Mouse (Mus musculus) C2C12 (cell line): ENCODE results near the gene Tldc1. TPM values are rescaled to one million over a fixed set of nuclear protein-coding genes. Genes with fewer than 3 reads are reported as not detected.

ENCODE experiments used
- H3K27me3 ChIP-seq: one replicate; pipeline ENCODE4 v1.6.1; 2011; ENCODE audit not compliant: control insufficient read depth, insufficient read depth, insufficient read length
- H3K36me3 ChIP-seq: one replicate; pipeline ENCODE4 v1.6.1; 2011; ENCODE audit not compliant: control insufficient read depth, insufficient read depth
- H3K4me3 ChIP-seq: one replicate; pipeline ENCODE4 v1.5.1; 2011; ENCODE audit warnings: mild to moderate bottlenecking, control low read depth; ENCODE audit not compliant: poor library complexity, insufficient read depth, severe bottlenecking
- H3K79me2 ChIP-seq: one replicate; pipeline ENCODE4 v1.6.1; 2011; ENCODE audit not compliant: control insufficient read depth, insufficient read depth
- H3K79me3 ChIP-seq: one replicate; pipeline ENCODE4 v1.6.1; 2011; ENCODE audit warnings: low read depth, control low read depth
- H3ac ChIP-seq: one replicate; pipeline ENCODE3; 2011; ENCODE audit warnings: low read depth; ENCODE audit not compliant: control insufficient read depth, insufficient read length
- CEBPB ChIP-seq: IDR thresholded peaks from one replicate; pipeline ENCODE4 v1.6.1; 2011; ENCODE audit warnings: low read depth, mild to moderate bottlenecking, control low read depth, moderate library complexity
- CTCF ChIP-seq: IDR thresholded peaks from one replicate; pipeline ENCODE4 v1.5.1; 2011; ENCODE audit not compliant: control insufficient read depth, insufficient read depth, insufficient read length
- FOSL1 ChIP-seq: IDR thresholded peaks from one replicate; pipeline ENCODE4 v1.8.0; 2011; ENCODE audit warnings: mild to moderate bottlenecking, low read length; ENCODE audit not compliant: poor library complexity, insufficient read depth, severe bottlenecking
- MAX ChIP-seq: IDR thresholded peaks from one replicate; pipeline ENCODE4 v1.6.1; 2011; ENCODE audit warnings: mild to moderate bottlenecking, control low read depth
- MYOD1 ChIP-seq: IDR thresholded peaks from one replicate; pipeline ENCODE4 v1.6.1; 2011; ENCODE audit warnings: low read depth; ENCODE audit not compliant: control insufficient read depth, insufficient read length
- MYOG ChIP-seq: IDR thresholded peaks from one replicate; pipeline ENCODE4 v1.6.1; 2011; ENCODE audit not compliant: control insufficient read depth, insufficient read length; ENCODE audit errors: extremely low read depth
- USF1 ChIP-seq: IDR thresholded peaks from one replicate; pipeline ENCODE4 v1.6.1; 2011; ENCODE audit warnings: low read depth, mild to moderate bottlenecking, control low read depth, moderate library complexity
- polyA plus RNA-seq: library from polyadenylated mRNA; unstranded; fragments of >200 nt; fragmentation: generic; extraction: Trizol; gene quantifications from one replicate; pipeline ENCODE4 v1.2.1, GENCODE M21; 2012; ENCODE audit warnings: missing spikeins

The Tldc1 gene
- polyA plus RNA-seq, 1 experiment: 6.6 TPM

GRCm38 (mm10) chr8:119740634-119741033 is 37.6 kb downstream of the Tldc1 start:
- no peaks in the 10 kb centered on the region for H3K79me3 ChIP-seq
- no peak overlapping the region for H3ac ChIP-seq
- H3K4me3 ChIP-seq: no peak overlapping the region
- no peaks in the 10 kb centered on the region for H3K79me2 ChIP-seq
- no peaks in the 10 kb centered on the region for H3K27me3 ChIP-seq
- TF ChIP-seq MAX (no peak), CEBPB (no peak), FOSL1 (no peak), MYOD1 (no peak)
- H3K36me3 ChIP-seq: no peaks in the 10 kb centered on the region

- Histone ChIP-seq H3K79me3 (no peaks in the 10 kb centered on the region), H3K4me3 (no peak overlapping the region), H3K27me3 (no peaks in the 10 kb centered on the region), H3K79me2 (no peaks in the 10 kb centered on the region), H3K36me3 (no peaks in the 10 kb centered on the region), H3ac (no peak overlapping the region)
- TF ChIP-seq USF1: no peak
- no peak for TF ChIP-seq MYOD1
- no peak for TF ChIP-seq MAX
- TF ChIP-seq CEBPB: no peak
- TF ChIP-seq MYOG: no peak
- TF ChIP-seq CTCF: no peak
- TF ChIP-seq FOSL1: no peak
Measured at GRCm38 (mm10) chr8:119738129-119738907, 39.9 kb downstream of the Tldc1 start.

- Histone ChIP-seq H3K79me2 (no peaks in the 10 kb centered on the region), H3K36me3 (no peaks in the 10 kb centered on the region), H3ac (no peak overlapping the region), H3K4me3 (no peak overlapping the region), H3K79me3 (no peaks in the 10 kb centered on the region), H3K27me3 (no peaks in the 10 kb centered on the region)
- no peak for TF ChIP-seq CEBPB
- TF ChIP-seq MAX: no peak
- TF ChIP-seq MYOD1: no peak
- TF ChIP-seq CTCF: no peak
- no peak for TF ChIP-seq USF1
- no peak for TF ChIP-seq FOSL1
- TF ChIP-seq MYOG: no peak
Measured at GRCm38 (mm10) chr8:119737093-119737900, 40.9 kb downstream of the Tldc1 start.

GRCm38 (mm10) chr8:119736348-119736917 is 41.8 kb downstream of the Tldc1 start:
- H3ac ChIP-seq: no peak overlapping the region
- H3K79me3 ChIP-seq: no peaks in the 10 kb centered on the region
- TF ChIP-seq USF1 (no peak), MAX (no peak), FOSL1 (no peak), MYOD1 (no peak), CEBPB (no peak), CTCF (no peak), MYOG (no peak)
- no peaks in the 10 kb centered on the region for H3K36me3 ChIP-seq
- no peak overlapping the region for H3K4me3 ChIP-seq
- H3K27me3 ChIP-seq: no peaks in the 10 kb centered on the region
- no peaks in the 10 kb centered on the region for H3K79me2 ChIP-seq

GRCm38 (mm10) chr8:119732072-119732471 is 46.1 kb downstream of the Tldc1 start:
- Histone ChIP-seq H3K4me3 (no peak overlapping the region), H3K79me3 (no peaks in the 10 kb centered on the region)
- TF ChIP-seq MAX (no peak), CEBPB (no peak), MYOG (no peak), MYOD1 (no peak), USF1 (no peak), CTCF (no peak), FOSL1 (no peak)

More at GRCm38 (mm10) chr8:119732072-119732471, 46.1 kb downstream of the Tldc1 start:
- no peaks in the 10 kb centered on the region for H3K79me2 ChIP-seq
- H3K36me3 ChIP-seq: no peaks in the 10 kb centered on the region
- H3K27me3 ChIP-seq: no peaks in the 10 kb centered on the region
- H3ac ChIP-seq: no peak overlapping the region
